Mouse (Mus musculus): ENCODE data around the gene Pi4k2b. TPM values are rescaled to one million over a fixed set of nuclear protein-coding genes. Genes with fewer than 3 reads are reported as not detected.
"Not testable (repeated sequence)": the region's sequence is repeated elsewhere in the genome, so short reads cannot be mapped to it uniquely, and the experiment has no call there.

Gene Pi4k2b
- polyA plus RNA-seq (2014; fragmentation: Nextera tagmentation; extraction: Ambion mirVana), result 34.6 and 36.7 TPM in 2 replicates

DNA sequence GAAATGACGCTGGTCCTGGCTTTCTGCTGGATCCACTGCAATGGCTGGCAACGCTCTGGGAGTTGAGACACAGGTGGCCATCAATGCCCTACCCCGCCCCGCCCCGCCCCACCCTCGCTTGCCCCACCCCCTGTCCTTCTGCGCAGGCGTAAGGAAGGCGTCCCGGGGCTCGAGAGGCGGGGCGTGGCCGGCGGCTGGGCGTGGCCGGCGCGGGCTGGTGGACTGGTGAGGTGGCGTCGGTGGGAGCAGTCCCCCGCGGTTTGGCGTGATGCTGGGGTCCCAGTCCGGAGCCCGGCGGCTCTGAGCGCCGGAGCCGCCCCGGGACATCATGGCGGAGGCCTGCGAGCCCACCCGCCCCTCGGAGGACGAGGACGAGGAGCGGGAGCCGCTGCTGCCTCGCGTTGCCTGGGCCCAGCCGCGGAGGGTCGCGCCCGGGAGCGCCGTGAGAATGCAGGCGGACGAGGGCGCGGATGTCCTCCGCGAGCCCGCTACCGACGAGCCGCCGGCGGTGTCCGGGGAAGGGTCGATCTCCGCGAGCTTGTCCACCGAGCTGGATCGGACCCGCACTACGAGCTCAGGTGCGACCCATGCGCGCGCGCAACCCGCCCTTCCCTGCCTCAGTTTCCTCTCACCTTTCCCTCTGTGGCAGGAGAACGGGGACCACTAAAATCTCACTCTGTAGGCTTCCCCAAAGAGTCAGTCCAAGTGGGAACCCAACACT, at the start of gene Pi4k2b:
Gene Pi4k2b (plus strand): TSS at position 184 of the 721 bp plus-strand sequence.
- TF ChIP-seq CTCF (IDR thresholded peaks at IDR 0.05; ENCODE audit: low read depth), result no peak
- H3K27me3 ChIP-seq (ENCODE audit: insufficient read depth, low read length), result no peaks in the 10 kb centered on the region
- H3K9ac ChIP-seq, result peak within 1 kb of the TSS; percentile 76
- peak within 1 kb of the TSS; percentile 75 for H3K27ac ChIP-seq (ENCODE audit: low read depth)
- H3K36me3 ChIP-seq (ENCODE audit: insufficient read depth), result no peaks in the 10 kb centered on the region
- ATAC-seq (ENCODE audit: insufficient read depth) (peak; percentile 91), DNase-seq (peak; percentile 88)
- peak within 1 kb of the TSS; percentile 71 for H3K4me3 ChIP-seq (ENCODE audit: low read depth, low read length)
- WGBS, result under 1% methylated on average over 75 of the region's 75 CpGs
- H3K9me3 ChIP-seq (ENCODE audit: low read depth, low read length), result no peaks in the 10 kb centered on the region
- H3K4me2 ChIP-seq, result peak within 1 kb of the TSS; percentile 62
- H3K4me1 ChIP-seq (ENCODE audit: insufficient read depth), result peaks cover 8% of the 10 kb centered on the region; the same call in 1 of the 2 replicates

DNA sequence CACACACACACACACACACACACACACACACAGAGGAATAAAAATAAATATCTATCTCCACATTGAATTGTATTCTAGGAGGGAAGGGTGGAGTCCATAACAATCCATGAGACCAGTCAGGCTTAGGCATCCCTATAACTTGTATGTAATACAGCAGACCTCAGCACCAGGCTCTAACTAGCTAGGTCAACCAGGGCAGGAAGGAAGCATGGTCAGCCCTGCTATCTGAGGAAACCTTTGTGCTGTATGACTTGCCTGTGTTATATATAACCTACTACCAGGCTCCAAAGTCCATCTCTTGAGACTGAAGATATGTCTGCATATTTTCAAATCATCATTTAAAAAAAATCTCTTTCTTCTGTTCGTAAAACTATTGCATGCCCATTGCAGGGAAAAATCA, 44.1 kb upstream of the Pi4k2b start:
- Histone ChIP-seq H3K9ac (no peak overlapping the region), H3K4me3 (ENCODE audit: low read depth, low read length) (no peak overlapping the region), H3K36me3 (ENCODE audit: insufficient read depth) (no peaks in the 10 kb centered on the region), H3K4me1 (ENCODE audit: insufficient read depth) (no peaks in the 10 kb centered on the region), H3K9me3 (ENCODE audit: low read depth, low read length) (no peaks in the 10 kb centered on the region), H3K27ac (ENCODE audit: low read depth) (no peak overlapping the region), H3K27me3 (ENCODE audit: insufficient read depth, low read length) (no peaks in the 10 kb centered on the region), H3K4me2 (no peak overlapping the region)
- WGBS, result 80% methylated on average over 1 of the region's 1 CpGs
- TF ChIP-seq CTCF (IDR thresholded peaks at IDR 0.05; ENCODE audit: low read depth), result no peak
- DNase-seq, result no peak
- no peak for ATAC-seq (ENCODE audit: insufficient read depth)

DNA sequence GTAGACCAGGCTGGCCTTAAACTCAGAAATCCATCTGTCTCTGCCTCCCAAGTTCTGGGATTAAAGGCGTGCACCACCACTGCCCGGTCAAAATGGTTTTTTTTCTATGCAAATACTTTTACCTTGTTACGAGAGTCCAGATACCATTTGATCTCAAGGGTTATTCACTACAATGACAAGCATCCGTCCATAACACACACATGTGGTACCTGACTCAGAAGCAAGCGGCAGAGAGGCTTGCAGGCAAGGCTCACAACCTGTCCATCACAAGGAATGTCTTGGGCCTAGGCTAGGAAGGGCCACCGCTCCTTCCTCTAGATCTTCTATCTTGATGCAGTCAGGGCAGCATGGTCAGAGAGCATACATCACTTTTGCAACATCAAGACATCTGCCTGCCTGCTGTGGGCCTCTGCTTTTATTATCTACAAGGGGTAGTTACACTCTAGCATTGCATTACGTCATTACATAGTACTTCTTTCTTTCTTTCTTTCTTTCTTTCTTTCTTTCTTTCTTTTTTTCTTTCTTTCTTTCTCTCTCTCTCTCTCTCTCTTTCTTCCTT, 43.4 kb upstream of the Pi4k2b start:
- ATAC-seq (ENCODE audit: insufficient read depth); H3K9me3 ChIP-seq (ENCODE audit: low read depth, low read length); H3K4me1 ChIP-seq (ENCODE audit: insufficient read depth); H3K27ac ChIP-seq (ENCODE audit: low read depth); H3K9ac ChIP-seq; H3K36me3 ChIP-seq (ENCODE audit: insufficient read depth); DNase-seq; H3K27me3 ChIP-seq (ENCODE audit: insufficient read depth, low read length); H3K4me2 ChIP-seq; H3K4me3 ChIP-seq (ENCODE audit: low read depth, low read length): not testable (repeated sequence)
- WGBS, result 69% methylated on average over 7 of the region's 7 CpGs

DNA sequence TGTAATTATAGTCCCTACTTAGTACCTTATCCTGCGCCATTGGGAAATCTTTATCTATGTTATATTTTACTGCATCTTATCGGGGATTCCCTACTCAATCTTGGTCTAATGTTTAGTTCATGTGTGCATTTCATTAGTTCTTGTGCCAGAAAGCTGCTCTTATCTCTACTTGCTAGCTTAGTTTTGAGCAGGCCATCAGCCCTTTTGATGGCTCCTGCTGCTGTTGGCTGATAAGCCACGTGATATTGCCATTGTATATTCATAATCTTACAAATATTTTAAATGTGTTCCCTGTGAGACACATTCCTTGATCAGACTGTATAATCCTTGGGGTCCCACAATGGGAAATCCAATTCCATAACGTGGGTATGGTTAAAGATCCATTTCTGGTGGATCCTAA, 36.8 kb upstream of the Pi4k2b start:
- no peak for DNase-seq

DNA sequence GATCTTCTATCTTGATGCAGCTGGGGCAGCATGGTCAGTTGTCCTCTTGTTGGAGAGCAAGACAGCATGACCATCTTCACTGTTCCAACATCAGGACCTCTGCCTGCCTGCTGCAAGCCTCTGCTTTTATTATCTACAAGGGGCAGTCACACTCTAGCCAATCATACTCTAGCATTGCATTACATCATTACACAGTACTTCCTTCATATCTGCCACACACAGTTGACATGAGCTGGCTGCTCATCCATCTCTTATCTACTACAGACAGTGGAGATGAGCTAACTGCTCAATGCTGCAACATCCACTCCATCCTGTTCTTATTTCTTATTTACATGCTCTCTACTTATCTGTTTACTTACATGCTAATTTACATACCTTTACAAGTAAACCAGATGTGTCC, 28.7 kb upstream of the Pi4k2b start:
- no peak for TF ChIP-seq CTCF (IDR thresholded peaks at IDR 0.05; ENCODE audit: low read depth)
- DNase-seq (no peak), ATAC-seq (ENCODE audit: insufficient read depth) (no peak; the same call in 1 of the 2 replicates)

More for the DNA sequence above, 36.8 kb upstream of the Pi4k2b start:
- ATAC-seq (ENCODE audit: insufficient read depth), result no peak
- Histone ChIP-seq H3K4me1 (ENCODE audit: insufficient read depth) (no peaks in the 10 kb centered on the region), H3K36me3 (ENCODE audit: insufficient read depth) (no peaks in the 10 kb centered on the region), H3K9me3 (ENCODE audit: low read depth, low read length) (no peaks in the 10 kb centered on the region), H3K27me3 (ENCODE audit: insufficient read depth, low read length) (no peaks in the 10 kb centered on the region), H3K4me3 (ENCODE audit: low read depth, low read length) (no peak overlapping the region), H3K27ac (ENCODE audit: low read depth) (no peak overlapping the region), H3K9ac (no peak overlapping the region), H3K4me2 (no peak overlapping the region)
- WGBS, result 56% methylated on average over 4 of the region's 4 CpGs
- TF ChIP-seq CTCF (IDR thresholded peaks at IDR 0.05; ENCODE audit: low read depth), result no peak

DNA sequence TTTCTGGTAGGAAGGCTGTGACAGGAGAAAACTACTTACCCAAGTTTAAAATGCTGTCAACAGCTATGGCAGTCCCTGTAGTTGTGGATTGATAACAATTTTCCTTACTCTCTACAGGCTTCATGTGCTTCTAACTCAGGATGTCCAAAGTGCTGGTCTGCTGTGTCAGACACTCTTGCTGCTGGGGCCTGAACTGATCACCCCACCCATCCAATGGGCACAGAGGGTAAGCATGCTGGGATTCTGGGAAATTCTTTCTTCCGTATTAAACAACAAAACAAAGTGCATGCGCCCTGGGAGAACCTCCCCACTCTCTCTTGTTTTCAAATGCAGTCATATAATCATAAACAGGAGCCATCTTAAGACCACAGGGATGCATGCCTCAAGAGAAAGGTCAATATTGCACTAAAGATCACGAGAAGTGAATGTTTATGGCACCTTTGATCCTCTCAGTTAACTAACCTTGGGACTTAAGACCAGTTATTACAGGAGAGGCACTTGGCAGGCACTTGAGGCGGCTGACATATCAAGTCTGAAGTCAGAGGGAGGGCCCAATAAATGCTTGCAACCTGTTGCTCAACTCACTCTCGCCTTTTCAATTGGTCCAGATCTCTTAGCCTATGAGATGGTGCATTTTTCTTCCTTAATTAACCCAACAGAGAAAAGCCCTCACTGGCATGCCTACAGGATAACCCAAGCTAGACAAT, 24.5 kb upstream of the Pi4k2b start:
- 59% methylated on average over 5 of the region's 5 CpGs for WGBS
- no peak overlapping the region for H3K27ac ChIP-seq (ENCODE audit: low read depth)
- H3K9ac ChIP-seq, result no peak overlapping the region
- no peak for ATAC-seq (ENCODE audit: insufficient read depth)
- DNase-seq, result no peak
- no peak for TF ChIP-seq CTCF (IDR thresholded peaks at IDR 0.05; ENCODE audit: low read depth)
- no peaks in the 10 kb centered on the region for H3K9me3 ChIP-seq (ENCODE audit: low read depth, low read length)
- no peaks in the 10 kb centered on the region for H3K27me3 ChIP-seq (ENCODE audit: insufficient read depth, low read length)
- H3K4me1 ChIP-seq (ENCODE audit: insufficient read depth), result no peaks in the 10 kb centered on the region
- H3K36me3 ChIP-seq (ENCODE audit: insufficient read depth), result no peaks in the 10 kb centered on the region
- H3K4me2 ChIP-seq, result no peak overlapping the region
- H3K4me3 ChIP-seq (ENCODE audit: low read depth, low read length), result no peak overlapping the region

More for the DNA sequence above, 28.7 kb upstream of the Pi4k2b start:
- no peaks in the 10 kb centered on the region for H3K9me3 ChIP-seq (ENCODE audit: low read depth, low read length)
- no peaks in the 10 kb centered on the region for H3K36me3 ChIP-seq (ENCODE audit: insufficient read depth)
- no peak overlapping the region for H3K4me3 ChIP-seq (ENCODE audit: low read depth, low read length)
- no peak overlapping the region for H3K9ac ChIP-seq
- H3K4me1 ChIP-seq (ENCODE audit: insufficient read depth), result no peaks in the 10 kb centered on the region
- no peak overlapping the region for H3K4me2 ChIP-seq
- no peak overlapping the region for H3K27ac ChIP-seq (ENCODE audit: low read depth)
- no peaks in the 10 kb centered on the region for H3K27me3 ChIP-seq (ENCODE audit: insufficient read depth, low read length)

DNA sequence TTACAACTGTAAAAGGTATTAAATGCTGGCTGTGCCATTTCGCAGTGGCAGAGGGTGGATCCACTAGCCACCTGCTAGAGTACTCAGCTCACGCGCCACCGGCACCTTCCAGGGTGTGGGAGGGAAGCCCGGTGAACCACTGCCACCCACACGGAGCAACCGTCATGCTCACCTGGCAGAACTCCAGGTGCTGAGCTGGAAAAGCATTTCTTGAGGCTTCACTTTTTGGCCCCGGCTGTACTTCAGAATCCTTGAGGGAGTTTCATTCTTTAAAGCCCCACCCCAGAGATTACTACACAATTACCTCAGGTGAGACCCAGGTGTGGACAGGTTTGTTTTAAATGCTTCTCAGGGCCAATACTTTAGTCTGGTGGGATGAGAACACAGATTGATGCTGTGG, 20.4 kb upstream of the Pi4k2b start:
- no peak for TF ChIP-seq CTCF (IDR thresholded peaks at IDR 0.05; ENCODE audit: low read depth)
- no peaks in the 10 kb centered on the region for H3K9me3 ChIP-seq (ENCODE audit: low read depth, low read length)
- H3K27me3 ChIP-seq (ENCODE audit: insufficient read depth, low read length), result no peaks in the 10 kb centered on the region
- no peaks in the 10 kb centered on the region for H3K4me1 ChIP-seq (ENCODE audit: insufficient read depth)
- ATAC-seq (ENCODE audit: insufficient read depth) (no peak), DNase-seq (peak; percentile 52)
- no peaks in the 10 kb centered on the region for H3K36me3 ChIP-seq (ENCODE audit: insufficient read depth)
- H3K27ac ChIP-seq (ENCODE audit: low read depth), result no peak overlapping the region
- WGBS, result 56% methylated on average over 8 of the region's 8 CpGs
- H3K4me3 ChIP-seq (ENCODE audit: low read depth, low read length), result no peak overlapping the region
- H3K4me2 ChIP-seq, result no peak overlapping the region
- H3K9ac ChIP-seq, result no peak overlapping the region
